Mouse (Mus musculus) lung, postnatal 0 days (tissue): ENCODE measurements around the gene Sapcd2.

Source experiments
- CTCF ChIP-seq: IDR thresholded peaks from 2 replicates; pipeline ENCODE4 v1.5.1; 2016; ENCODE audit warnings: antibody characterized with exemption, mild to moderate bottlenecking
- EP300 ChIP-seq: IDR thresholded peaks from 2 replicates; pipeline ENCODE4 v1.6.1; 2016; ENCODE audit warnings: antibody characterized with exemption, mild to moderate bottlenecking, control low read depth

DNA sequence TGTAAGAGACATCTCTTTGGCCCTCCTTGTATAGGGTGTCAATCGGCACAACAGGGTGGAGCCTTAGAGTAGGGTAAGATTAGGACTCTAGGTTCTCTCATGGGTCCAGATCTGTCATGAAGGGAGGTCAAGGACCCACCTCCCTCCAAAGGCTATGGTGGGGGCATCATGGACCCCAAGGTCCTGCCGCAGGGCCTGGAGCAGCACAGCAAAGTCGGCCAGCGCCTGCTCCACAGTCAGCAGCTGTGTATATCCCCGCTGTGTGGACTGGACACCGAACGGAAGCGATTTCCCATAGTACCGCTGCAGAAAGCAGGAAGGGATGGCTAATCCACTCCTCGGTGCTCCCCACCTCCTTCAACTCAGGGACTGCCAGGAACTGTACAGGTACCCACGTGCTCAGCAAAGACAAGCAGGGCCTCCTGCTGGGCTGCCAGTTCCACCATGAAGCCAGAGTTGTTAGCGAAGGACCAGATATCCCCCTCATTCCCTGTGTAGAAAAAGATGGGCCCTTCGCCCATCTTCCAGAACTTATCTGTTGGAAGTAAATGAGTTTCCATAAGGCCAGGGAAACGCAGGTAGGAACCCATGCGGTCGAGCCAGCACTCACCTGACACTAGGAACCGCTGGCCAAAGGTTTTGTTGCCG, 16.6 kb upstream of the Sapcd2 start:
- no peak for TF ChIP-seq CTCF
- TF ChIP-seq EP300 = no peak
